Mouse (Mus musculus) mouse embryonic stem cell (cell line): ENCODE data around the gene Elmo2.

Experiments
- in situ Hi-C, 2 experiments: fragments of 300-500 bp; cut with MboI; formaldehyde crosslinking; loops; 1 replicate in 1 of 2; 3 replicates in 1 of 2; pipeline ENCODE4 v1.14.3; 2019 to 2020; ENCODE audit warnings: low sequenced_read_pairs in 2 of 2, low pct_unique_long_range_greater_than_20kb in 1 of 2, mixed read lengths in 1 of 2; ENCODE audit not compliant: unreplicated experiment in 1 of 2

Elmo2 gene

GRCm38 (mm10) chr2:165304819-165305218, 21.5 kb downstream of the Elmo2 start:
- in situ Hi-C loops = no loop called here

GRCm38 (mm10) chr2:165303354-165304012, 22.8 kb downstream of the Elmo2 start:
- in situ Hi-C loops = no loop called here

- in situ Hi-C loops = no loop called here
Observed at GRCm38 (mm10) chr2:165301409-165301808, 24.9 kb downstream of the Elmo2 start.

- in situ Hi-C loops = no loop called here
Observed at GRCm38 (mm10) chr2:165300885-165301284, 25.4 kb downstream of the Elmo2 start.

GRCm38 (mm10) chr2:165300424-165300823, 25.9 kb downstream of the Elmo2 start:
- in situ Hi-C loops = no loop called here

- in situ Hi-C loops = no loop called here
Observed at GRCm38 (mm10) chr2:165297429-165297828, 28.9 kb downstream of the Elmo2 start.

- in situ Hi-C loops = no loop called here
Observed at GRCm38 (mm10) chr2:165296571-165296970, 29.7 kb downstream of the Elmo2 start.

GRCm38 (mm10) chr2:165288315-165289031, 37.8 kb downstream of the Elmo2 start:
- in situ Hi-C loops = no loop called here

- in situ Hi-C loops = no loop called here
Observed at GRCm38 (mm10) chr2:165287202-165287984, 38.9 kb downstream of the Elmo2 start, which contains the start of gene Slc35c2. Gene Slc35c2 (minus strand): TSS chr2:165287869.

GRCm38 (mm10) chr2:165286361-165287201, 39.7 kb downstream of the Elmo2 start:
- in situ Hi-C loops = no loop called here

GRCm38 (mm10) chr2:165285621-165286020, 40.7 kb downstream of the Elmo2 start:
- in situ Hi-C loops = no loop called here

- in situ Hi-C loops = no loop called here
Observed at GRCm38 (mm10) chr2:165285034-165285433, 41.2 kb downstream of the Elmo2 start.

- in situ Hi-C loops = no loop called here
Observed at GRCm38 (mm10) chr2:165284377-165284776, 41.9 kb downstream of the Elmo2 start.

GRCm38 (mm10) chr2:165283644-165284043, 42.6 kb downstream of the Elmo2 start:
- in situ Hi-C loops = no loop called here

GRCm38 (mm10) chr2:165281779-165282311, 44.4 kb downstream of the Elmo2 start:
- in situ Hi-C loops = no loop called here

- in situ Hi-C loops = no loop called here
Observed at GRCm38 (mm10) chr2:165279351-165279750, 46.9 kb downstream of the Elmo2 start.

GRCm38 (mm10) chr2:165277188-165277740, 49.0 kb downstream of the Elmo2 start:
- in situ Hi-C loops = no loop called here

- in situ Hi-C loops = no loop called here
Observed at GRCm38 (mm10) chr2:165275824-165276223, 50.5 kb downstream of the Elmo2 start.
